Mouse (Mus musculus) heart, adult 9 months (tissue): ENCODE measurements around the gene Tshz2.
"Not testable (repeated sequence)": the region's sequence is repeated elsewhere in the genome, so short reads cannot be mapped to it uniquely, and the experiment has no call there.

Experiments
- DNase-seq, 2 experiments: peaks; one replicate each; pipeline ENCODE4 v3.0.0; 2022; ENCODE audit warnings: low spot score in 2 of 2

Gene Tshz2

DNA sequence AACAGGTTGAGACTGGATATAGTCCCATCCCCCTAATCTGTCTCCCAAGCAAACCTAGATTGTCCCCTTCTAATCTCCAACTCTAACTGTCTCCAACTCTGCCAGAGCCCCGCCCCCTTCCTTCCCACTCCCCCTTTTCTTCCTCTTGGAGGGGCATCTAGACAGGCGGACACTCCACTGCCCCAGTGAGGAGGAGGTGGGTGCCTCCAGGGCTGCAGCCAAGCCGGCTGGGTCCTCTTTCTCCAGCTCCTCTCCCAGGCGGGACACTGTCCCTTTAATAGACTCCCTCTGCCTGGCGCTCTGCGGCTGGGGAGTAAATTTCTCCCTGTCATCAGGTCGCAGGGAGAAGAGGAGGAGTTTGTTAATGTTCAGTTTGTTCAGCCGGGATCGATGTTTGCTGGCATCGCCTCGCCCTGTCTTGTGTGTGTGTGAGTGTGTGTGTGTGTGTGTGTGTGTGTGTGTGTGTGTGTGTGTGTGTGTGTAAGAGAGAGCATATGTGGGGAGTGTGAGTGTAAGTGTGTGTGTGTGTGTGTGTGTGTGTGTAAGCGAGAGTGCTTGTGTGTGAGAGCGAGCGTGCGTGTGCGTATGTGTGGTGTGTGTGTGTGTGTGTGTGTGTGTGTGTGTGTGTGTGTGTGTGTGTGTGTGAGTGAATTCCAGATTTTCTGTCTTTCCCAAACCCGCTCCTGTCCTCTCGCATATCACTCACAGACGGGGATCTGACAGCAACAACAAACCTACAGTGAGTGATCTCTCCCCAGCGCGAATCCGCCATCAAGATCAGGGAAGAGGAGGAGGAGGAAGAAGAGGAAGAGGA, at the start of gene Tshz2:
TSS of gene Tshz2 (plus strand) at position 676 of the 814 bp plus-strand sequence.
- peak; percentile 72 to 77 for DNase-seq

DNA sequence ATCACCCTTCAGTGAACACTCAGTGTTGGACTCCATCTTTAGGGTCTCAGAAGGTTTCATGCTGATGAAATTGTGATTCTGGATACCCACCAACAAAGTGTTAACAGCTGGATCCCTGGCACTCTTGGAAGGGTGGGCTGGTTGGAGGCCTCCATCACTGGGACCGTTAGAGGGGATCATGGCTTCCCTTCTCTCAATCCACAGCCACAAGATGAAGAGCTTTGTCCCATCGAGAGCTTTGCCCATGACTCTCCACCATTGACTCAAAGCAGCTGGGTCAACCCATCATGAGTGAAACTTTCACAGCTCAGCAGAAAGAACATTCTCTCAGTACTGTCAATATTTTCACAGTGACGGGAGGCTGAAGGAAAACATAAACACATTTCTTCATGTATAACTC, 49.3 kb upstream of the Tshz2 start:
- DNase-seq: no peak

DNA sequence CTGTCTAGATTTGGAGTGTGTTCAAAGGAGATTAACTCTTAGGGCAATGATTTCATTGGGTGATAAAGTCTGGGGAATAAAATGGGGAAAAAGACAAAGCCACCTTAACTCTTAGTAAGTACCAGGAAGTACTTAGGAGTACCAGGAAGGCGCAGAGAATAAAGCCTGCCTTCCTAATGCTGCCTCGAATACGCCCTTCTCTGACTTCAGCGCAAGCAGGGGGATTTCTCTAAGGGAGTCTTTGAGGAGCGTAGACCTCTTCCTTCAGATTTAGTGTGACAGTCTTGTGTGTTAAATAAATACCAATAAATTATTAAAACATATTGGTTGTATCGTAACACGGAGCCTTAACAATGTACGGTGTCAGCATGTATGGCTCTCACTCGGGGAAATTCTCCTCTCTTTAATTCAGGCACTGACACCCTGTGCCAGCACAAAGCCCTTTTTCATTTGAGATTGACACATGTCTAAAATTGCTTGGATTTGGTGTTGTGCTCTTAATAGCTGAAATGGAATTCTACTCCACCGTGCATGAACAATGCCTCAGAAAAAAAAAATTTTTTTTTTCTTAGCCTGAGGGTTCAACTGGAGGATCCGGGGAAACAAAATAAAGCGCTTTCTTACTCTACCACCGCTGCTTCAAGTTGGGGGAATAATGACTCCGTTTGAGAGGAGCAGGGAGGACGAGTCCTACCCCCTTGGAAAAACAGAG, 47.9 kb upstream of the Tshz2 start:
- no peak for DNase-seq

DNA sequence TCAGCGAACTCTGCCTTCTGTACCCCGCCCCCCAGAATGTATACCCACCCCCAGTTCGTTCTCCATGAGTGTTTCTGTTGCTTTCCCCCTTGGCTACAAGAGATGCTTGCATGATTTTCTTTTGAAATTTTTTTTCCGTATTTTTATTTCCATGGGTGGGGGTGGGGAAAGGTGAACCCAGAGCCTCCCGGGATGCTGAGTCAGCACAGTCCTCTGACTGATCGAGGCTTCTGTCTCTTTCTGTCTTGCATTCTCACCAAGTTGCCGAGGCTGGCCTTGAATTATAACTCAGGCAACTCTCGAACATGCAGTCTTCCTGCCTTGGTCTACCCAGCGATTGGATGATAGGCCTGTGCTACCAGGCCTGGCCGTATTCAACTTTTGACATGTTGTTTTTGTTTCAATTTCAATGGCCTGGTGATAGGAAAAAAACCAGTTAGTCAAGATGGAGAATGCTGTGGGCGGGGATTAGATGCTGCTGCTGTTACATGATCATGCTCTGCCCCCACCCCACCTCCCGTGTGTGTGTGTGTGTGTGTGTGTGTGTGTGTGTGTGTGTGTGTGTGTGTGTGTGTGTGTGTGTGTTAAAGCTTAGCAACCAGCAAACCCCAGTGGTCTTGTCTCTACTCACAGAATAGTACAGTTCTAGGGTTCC, 47.1 kb upstream of the Tshz2 start:
- no peak for DNase-seq

- DNase-seq: no peak
Measured at GRCm38 (mm10) chr2:169586688-169587087, 46.1 kb upstream of the Tshz2 start.

GRCm38 (mm10) chr2:169587645-169588044, 45.2 kb upstream of the Tshz2 start, which contains the start of gene Gm11011:
Gm11011 (minus strand) TSS chr2:169587745.
- DNase-seq: not testable (repeated sequence)

GRCm38 (mm10) chr2:169589697-169590096, 43.1 kb upstream of the Tshz2 start:
- DNase-seq: no peak

- DNase-seq: no peak
Measured at GRCm38 (mm10) chr2:169590412-169590811, 42.4 kb upstream of the Tshz2 start.

DNA sequence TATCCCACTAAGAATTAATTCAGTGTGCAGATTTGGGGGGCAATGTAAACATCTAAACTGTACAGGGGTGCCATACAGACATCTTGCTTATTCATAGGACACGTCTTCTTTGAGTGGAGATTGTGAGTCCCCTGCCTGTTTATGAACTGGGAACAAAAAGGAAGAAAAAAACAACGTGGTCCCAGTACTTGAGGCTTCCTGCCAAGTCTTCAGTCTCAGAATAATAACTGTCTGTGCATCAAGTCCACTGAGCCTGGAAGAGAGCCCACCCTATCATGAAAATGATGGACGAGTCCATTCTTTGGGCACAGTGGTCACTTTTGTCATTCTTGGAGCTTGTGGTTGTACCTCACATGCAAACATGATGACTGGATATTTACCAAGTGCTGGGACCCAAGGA, 39.1 kb upstream of the Tshz2 start:
- DNase-seq: no peak

DNA sequence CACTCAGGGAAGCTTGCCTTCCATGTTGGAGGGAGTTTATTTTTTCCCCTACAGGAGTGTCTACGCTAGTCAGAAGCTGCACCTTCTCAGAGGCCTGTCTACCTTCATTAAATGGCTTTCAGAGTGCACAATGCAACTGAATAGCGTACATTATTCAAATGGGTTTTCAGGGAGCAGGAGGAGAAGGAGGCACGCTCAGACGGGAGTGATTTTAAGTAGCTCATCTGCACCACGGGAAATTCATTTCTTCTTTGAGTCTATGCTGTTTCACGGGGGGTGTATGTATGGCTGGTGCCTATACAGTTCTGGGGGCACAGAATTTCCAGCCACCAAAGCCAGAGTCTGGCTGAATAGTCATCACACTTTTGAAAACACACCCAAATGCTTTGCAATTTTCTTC, 35.5 kb upstream of the Tshz2 start:
- no peak for DNase-seq

DNA sequence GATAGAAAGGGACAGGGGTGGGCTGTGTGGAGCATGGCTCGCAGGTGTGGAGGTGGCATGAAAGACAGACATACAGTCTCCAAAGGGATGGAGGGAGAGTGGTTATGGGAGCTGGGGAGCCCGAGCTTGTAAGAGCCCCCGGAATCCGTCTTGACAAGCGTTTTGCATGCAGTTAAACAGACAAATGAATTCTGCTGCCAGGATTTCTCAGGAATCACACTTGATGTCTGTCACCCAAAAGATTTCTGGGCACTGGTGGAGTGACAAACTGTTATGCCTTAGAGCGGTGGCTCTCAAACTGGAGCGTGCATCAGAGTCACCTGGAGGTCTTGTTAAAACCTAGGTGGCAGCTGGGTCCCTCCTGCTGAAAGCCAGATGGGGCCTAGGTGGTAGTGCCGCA, 34.8 kb upstream of the Tshz2 start:
- DNase-seq: no peak

DNA sequence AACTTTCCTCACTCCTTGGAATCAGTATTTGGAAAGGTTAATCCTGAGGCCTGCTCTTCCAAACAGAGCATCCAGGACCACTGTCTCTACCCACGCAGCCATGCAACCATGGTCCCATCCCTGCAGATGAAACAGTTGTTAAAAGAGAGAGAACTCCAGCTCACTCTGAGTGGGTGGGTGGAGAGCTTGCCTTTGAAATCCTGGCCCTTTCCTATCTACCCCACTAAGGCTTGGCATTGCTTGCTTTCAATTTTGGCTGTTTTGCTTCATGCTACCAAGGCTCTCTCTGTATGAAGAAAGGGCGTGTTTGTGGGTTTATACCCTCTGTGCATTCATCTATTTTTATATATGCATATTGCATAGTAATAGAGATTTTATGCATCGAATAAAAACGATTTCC, 33.2 kb upstream of the Tshz2 start:
- DNase-seq: no peak

- DNase-seq: no peak
Measured at GRCm38 (mm10) chr2:169600163-169600562, 32.6 kb upstream of the Tshz2 start.

DNA sequence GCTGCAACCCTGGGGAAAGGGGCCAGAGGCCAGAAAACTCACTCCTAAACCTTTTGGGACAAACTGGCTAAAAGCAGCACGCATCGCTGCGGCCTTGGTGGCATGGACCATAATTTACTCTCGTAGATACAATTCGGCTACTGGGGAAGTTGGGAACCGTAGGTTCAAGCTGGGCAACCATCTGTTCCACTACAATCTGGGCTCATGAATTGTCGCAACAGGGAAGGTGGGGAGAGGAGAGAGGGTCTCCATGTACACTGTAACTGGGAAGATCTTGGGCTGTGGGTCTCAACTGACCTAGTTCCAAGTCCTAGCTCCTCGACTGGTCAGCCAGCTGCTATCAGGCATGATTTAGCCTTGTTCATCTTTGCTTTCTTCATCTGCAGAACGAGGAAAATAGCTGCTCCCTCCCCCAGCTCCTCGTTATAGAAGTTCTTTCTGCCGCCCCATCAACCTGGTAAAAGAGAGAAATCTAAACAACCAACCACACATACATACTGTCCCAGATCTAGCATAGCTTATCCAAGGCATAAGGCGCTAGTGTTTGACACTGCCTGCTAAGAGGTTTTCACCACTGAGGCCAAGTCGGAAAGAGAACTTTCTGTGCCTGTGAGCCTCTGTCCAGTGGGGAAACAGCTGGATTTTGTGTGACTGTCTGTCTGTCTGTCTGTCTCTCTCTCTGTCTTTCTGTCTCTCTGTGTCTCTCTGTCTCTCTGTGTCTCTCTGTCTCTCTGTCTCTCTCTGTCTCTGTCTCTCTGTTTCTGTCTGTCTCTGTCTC, 25.7 kb upstream of the Tshz2 start:
- DNase-seq: no peak

DNA sequence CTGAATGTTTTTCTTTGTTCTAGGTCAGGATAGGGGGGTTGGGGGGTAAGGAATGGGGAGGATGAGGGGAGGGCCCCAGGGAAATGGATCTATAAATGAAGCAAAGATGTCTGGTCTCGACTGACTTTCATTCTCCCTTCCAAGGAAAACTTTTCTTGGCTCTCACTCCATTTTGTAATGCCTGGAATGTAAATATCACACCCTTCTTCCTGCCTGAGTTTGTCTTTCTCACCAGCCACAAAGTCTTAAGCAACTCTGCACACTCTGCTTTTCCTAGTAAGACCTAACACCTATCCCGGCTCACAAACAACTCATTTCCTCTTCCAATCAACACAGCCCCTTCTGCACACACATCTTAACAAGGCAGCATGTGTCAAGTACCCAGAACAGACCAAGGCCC, 25.0 kb upstream of the Tshz2 start:
- DNase-seq: no peak

GRCm38 (mm10) chr2:169609956-169610355, 22.9 kb upstream of the Tshz2 start:
- DNase-seq: no peak

DNA sequence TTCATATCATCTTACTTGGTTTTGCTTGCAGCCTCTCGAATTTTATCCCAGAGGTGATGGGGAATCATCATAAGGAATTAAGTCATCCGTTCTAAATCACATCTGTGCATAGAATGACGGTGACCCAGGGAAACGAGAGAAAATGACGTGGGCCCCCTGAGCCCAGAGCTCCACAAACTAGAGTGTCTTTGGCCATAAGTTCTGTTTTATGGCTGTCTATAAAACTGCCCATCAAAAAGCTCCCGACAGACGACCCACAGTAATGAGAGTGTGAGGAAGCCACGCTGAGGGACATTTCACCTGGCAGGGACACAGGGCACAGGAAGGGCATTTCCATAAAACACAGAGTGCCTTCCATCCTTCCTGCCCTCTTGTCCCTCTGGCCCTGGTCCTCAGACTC, 21.9 kb upstream of the Tshz2 start:
- DNase-seq: no peak

- DNase-seq: no peak
Measured at GRCm38 (mm10) chr2:169611557-169611956, 21.3 kb upstream of the Tshz2 start.

GRCm38 (mm10) chr2:169614683-169615082, 18.1 kb upstream of the Tshz2 start:
- no peak for DNase-seq

- no peak for DNase-seq
Measured at GRCm38 (mm10) chr2:169615998-169616397, 16.8 kb upstream of the Tshz2 start.

- no peak for DNase-seq
Measured at GRCm38 (mm10) chr2:169621201-169621710, 11.6 kb upstream of the Tshz2 start.

- no peak for DNase-seq
Measured at GRCm38 (mm10) chr2:169630070-169630469, 2.7 kb upstream of the Tshz2 start.
